Mouse (Mus musculus) adrenal gland, adult 18-20 months (tissue): ENCODE data around the gene Por. TPM values are rescaled to one million over a fixed set of nuclear protein-coding genes. Genes with fewer than 3 reads are reported as not detected.

ENCODE experiments used
- DNase-seq, 2 experiments: peaks; one replicate each; pipeline ENCODE4 v3.0.0; 2021 to 2022; ENCODE audit warnings: low spot score in 2 of 2
- total RNA-seq, 2 experiments: library from RNA; stranded (reverse); gene quantifications; 1 replicate in 1 of 2; 2 replicates in 1 of 2; pipeline ENCODE4 v1.2.3; 2021

Por gene
- total RNA-seq, 2 experiments from 2014 or later = 315 to 352 TPM

DNA sequence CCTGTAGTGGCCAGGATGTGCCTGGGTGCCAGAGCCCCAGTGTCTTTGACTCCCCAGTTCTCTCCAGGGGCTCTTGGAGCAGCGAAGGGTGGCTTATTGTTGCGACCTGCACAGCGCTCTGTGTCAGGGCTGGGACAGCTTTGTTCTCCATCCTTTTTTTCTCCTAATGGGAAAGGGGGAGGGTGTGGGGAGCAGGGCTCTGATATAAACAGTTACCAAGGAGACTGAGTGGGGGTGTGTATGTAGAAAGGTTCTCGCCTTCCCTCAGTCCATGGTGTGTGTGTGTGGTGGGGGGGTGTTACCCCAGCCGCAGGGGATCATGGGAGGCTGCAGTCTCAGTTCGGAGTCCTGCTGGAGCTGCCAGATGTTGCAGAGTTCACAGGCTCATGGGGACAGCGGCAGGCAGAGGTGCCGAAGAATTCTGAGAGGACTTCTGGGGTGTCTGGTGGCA is 55.6 kb downstream of the Por start:
- DNase-seq = no peak

DNA sequence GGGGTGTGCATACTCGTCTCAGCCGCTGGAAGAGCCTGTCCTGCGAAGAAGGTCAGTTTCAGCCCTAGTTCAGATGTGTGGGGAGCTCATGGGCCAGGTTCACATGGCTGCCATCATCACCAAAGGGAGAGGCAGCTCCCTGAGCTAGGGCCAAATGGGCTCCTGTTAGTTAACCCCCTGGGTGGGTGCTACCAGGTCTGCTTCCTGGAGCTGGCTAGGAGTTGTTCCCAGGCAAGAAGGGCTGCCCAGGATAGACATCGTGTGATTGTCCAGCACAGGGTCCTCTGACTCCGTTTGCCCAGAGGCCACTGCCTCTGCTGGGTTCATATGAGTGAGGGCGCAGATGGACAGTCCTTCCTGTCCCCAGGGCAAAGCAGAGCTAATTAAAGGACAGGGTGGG is 56.2 kb downstream of the Por start:
- DNase-seq = no peak

DNA sequence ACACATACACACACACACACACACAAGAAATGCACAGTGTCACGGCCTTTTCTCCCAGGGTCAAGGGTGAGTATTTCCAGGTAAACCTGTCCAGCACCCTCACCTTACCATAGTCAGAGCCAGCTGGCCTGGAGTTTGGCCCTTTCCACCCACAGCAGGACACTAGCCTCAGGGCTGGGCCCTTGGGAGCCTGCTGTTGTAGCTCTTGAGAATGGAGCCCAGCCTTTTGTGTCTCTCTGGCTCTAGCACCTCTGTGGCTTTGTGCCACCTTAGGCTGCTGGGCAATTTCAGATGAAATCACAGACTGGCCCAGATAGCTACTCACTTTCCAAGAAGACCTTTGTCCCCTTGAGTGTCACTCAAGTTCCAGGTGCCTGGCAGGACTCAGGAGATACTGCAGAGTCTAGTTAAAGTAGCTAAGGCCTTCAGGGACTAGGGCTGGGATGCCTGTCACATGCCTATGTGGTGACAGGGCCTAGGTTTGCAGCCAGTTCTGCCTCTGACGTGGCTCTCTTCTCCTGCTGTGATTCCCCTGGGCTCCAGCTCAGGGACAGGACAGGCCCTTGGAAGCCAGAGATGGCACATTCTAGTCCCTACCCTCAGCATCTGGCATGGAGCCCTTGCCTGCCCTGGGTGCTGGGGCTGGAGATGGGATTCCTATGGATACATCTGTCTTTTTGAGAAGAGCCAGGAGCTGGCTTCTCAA is 57.0 kb downstream of the Por start:
- DNase-seq = peak in 1 of 2 experiments; percentile 49

DNA sequence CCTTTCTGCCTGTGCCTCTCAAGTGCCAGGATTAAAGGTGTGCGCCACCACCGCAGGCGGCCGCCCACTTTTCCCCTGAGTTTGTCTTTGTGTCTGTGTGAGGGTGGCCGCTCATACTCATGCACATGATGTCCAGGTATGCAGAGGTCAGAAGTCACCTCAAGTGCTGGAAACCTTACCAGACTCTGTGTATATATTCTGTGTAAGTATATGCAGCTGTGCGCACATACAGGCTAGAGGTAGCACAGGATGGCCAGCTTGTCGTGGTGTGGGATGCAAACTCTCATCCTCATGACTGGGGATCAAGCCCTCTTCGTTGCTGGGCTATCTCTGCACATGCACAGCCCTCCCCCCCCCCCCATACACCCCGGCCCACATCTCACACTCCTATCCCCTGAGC is 58.0 kb downstream of the Por start:
- DNase-seq = no peak

DNA sequence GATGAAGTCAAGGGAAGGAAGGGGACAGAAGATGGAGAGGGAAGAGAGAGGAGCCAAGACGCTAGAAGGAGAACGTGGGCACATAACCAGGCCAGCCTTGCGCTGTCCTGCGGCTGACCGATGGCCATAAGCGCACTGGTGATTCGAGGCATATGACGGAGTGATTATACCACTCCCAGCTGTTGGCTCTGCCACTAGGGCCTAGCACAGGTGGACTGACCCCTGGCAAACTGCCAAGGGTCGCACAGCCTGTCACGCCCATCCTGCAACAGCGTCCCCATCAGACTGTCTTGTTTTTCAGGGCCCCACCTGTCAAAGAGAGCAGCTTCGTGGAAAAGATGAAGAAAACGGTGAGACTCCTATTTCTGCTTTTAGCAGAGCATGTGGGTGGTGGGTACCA is 58.5 kb downstream of the Por start:
- DNase-seq = no peak

DNA sequence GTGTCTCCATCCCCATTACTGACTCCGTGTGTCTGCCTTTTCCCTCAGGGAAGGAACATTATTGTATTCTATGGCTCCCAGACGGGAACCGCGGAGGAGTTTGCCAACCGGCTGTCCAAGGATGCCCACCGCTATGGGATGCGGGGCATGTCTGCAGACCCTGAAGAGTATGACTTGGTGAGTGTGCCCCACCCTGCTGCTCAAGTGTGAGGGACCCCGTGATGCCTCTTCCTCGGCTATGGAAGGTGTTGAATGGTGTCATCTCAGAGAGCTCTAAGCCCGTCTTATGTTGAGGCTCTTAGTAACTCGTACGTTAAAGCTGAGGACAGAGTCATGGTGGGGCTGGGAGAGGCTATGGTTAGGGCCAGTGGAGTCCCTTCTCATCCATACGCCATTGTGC is 59.5 kb downstream of the Por start:
- no peak for DNase-seq

DNA sequence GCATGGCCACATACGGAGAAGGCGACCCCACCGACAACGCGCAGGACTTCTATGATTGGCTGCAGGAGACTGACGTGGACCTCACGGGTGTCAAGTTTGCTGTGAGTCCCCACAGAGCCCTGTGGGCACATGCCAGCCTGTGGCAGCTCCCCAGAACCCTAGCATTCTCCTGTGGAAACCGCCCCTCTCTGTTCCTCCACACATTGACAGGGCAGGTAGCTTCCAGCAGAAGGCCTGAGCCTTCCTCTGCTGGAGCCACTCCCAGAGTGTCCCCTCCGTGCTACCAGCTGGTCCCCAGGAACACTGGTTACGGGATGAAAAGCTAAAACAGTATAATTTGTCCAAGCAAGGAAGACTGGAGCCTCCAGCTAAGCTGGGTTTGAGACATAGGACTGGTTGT is 60.4 kb downstream of the Por start:
- DNase-seq = no peak

DNA sequence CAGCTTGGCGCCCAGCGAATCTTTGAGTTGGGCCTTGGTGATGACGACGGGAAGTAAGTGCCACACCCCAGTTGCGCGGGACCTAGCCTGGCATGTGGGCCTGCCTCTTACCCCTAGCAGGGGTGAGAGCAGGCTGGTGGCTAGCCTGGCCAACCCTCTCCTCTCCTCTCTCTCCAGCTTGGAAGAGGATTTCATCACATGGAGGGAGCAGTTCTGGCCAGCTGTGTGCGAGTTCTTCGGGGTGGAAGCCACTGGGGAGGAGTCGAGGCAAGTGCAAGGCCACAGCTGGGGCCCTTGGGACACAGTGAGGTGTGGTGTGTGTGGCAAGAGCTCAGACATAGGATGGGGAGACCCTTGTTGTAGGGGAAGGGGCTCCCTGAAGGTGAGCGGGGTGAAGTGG is 61.1 kb downstream of the Por start:
- no peak for DNase-seq

DNA sequence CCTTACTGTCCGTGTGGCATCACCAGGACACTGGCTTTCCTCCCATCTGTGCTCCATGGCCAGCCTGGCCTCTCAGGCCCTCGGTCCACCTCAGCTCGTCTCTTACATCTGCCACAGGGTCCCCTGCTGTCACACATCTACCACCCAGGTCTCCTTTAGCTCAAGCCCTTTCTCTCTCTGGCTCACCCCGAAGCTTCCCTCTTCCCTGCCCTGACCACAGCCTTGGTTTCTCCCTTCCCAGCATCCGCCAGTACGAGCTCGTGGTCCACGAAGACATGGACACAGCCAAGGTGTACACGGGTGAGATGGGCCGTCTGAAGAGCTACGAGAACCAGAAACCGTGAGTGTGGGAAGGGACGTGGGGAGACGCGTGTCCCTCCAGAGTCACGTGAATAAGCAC is 61.5 kb downstream of the Por start:
- DNase-seq = no peak

DNA sequence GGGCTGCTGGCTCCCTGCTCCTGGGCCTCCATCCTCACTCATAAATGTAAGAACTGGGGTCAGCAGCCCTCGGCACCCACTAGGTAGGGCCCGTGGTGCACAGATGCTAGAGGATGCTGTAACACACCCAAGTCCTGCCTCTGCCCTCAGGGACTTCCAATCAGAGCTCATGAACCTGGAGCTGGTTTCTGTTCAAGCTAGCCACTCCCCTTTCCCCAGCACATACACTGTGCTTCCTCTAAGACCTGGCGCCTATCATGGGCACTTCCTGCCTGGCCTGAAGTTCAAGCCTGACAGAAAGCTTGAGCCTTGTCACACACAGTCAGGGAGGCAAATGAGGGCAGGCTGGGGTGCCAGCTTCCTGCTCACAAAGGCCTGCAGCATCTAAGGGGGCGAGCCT is 63.2 kb downstream of the Por start:
- no peak for DNase-seq

DNA sequence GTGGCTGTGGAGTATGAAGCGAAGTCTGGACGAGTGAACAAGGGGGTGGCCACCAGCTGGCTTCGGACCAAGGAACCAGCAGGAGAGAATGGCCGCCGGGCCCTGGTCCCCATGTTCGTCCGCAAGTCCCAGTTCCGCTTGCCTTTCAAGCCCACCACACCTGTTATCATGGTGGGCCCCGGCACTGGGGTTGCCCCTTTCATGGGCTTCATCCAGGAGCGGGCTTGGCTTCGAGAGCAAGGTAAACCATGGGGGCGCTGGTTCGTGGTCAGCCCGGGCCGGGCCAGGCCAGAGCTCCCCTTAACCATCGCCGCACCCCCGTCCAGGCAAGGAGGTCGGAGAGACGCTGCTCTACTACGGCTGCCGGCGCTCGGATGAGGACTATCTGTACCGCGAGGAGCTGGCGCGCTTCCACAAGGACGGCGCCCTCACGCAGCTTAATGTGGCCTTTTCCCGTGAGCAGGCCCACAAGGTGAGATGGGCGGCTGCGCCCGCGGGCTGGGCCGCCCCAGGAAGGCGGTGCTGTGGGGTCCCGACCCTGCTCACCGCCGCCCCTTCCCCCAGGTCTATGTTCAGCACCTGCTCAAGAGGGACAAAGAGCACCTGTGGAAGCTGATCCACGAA is 64.3 kb downstream of the Por start:
- peak in 1 of 2 experiments; percentile 30 for DNase-seq

DNA sequence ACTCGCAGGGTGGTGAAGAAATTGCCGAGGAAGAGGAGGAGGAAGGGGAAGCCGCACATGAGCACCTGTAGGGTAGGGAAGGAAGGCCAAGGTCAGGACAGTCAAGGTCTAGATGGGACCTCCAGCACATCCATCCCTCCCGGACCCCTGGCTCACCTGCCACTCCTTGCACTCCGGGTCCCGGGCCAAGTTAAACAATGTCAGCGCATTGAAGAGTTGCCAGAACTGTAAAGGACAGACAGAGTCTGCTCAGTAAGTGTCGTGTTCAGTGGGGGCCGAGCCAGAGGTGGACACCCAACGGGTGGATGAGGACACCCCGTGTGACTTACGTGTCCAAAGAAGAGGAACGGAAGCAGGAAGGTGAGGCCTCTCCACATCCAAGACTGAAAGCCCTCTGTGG is 65.9 kb downstream of the Por start:
- DNase-seq = no peak

DNA sequence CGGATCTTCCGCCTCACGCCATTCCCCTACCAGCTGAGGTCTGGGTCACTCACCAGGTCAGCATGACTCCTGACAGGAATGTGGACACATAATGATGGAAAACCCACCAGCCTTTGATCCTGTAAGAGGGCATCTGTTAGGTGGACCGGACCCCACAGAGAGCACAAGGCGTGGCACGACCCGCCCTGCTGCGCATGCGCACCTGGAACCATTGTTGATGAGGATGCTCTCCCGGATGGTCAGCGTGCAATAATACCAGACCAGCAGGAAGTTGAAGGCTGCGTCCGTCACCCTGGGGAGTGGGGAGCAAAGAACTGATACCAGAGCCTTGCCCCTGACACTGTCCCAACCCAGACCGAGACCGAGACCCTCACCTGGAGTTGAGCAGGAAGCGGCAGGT is 66.7 kb downstream of the Por start:
- DNase-seq = no peak

DNA sequence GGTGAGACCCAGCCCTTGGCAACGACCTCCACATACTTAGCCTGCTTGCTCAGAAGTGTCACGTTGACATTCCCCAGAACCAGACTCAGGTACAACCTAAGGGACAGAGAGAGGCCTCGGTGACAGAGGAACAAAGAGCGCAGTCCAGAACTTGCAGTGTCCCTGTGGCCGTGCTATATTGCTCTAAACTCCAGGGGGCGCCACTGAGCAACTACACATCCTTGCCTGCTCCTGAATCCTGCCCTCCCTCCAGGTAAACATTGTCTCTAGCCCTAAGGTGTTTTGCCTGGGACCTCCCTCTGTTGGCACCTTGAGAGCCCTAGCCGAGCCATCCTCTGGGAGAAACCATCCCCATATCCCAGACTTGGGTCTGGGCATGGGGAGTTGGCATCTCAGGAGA is 67.3 kb downstream of the Por start:
- peak in 1 of 2 experiments; percentile 25 for DNase-seq

DNA sequence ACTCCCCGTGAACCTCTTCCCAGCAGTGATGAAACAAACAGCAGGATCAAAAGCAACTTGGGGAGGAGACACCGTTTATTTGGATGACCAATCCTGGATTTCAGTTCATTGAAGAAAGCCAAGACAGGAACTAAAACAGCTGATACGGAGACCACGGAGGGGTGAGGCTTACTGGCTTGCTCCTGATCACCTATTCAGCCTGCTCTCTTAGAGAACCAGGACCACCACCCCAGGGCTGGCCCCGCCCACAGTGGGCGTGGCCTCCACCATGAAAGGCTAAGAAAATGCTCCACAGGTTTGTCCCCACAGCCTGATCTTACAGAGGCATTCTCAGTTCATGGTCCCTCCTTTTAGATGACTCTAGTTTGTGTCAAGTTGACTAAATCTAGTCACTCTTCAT is 68.4 kb downstream of the Por start:
- DNase-seq = no peak

DNA sequence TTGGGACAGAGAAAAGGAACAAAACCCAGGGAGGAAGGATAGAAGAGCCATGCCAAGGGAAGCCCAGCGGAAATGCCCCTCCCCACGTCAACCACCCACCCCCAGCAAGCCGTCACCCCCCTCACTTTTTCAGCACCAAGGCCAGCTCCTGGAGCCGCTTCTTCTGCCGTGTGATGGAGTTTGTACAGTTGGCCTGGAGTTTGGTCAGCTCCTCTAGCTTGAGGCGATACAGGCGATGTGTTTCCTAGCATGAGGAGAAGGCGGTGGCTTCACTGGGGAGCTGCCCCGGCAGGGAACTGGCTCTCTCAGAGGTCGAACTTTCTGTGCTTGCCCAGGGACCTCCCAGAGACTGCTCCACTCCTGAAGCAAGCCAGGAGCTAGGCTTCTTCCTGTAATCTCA is 72.3 kb downstream of the Por start:
- DNase-seq = no peak

DNA sequence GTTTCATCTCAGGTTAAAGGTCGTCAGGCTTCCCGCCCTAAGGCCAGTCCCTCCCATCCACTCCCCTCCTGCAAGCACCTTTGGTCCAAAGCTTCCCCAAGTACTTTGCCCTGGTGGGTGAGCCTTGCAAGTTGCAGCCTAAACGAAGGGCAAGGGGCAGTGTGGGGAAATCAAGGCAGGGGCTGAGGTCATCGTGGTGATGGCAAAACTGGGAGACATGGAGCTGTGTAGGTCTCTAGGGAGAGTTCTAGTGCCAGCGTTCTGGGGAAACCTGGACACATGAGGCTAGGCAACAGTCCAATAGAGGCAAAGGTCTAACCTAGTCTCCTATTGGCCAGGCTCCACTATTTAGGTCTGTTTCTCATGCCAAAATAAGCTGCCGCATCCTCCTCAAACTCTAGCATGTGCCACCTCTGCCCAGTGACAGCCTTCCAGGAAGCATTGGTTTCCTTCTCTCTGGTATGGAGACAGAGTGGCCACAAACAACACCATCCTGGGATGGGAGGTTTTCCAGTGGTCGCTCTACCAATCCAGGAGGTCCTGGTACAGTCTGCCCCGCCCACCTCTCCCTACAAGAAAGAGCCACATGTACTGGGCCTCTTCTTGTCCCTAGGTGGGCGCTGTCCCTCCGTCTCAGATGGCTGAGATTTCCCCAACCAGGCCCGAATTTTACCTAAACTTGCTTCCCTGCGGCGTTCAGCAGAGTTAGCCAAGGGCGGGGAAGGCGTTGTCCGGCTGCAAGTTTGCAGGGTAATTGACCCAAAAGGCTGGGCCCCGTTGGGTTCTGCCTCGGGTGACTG is 73.3 kb downstream of the Por start:
- no peak for DNase-seq

DNA sequence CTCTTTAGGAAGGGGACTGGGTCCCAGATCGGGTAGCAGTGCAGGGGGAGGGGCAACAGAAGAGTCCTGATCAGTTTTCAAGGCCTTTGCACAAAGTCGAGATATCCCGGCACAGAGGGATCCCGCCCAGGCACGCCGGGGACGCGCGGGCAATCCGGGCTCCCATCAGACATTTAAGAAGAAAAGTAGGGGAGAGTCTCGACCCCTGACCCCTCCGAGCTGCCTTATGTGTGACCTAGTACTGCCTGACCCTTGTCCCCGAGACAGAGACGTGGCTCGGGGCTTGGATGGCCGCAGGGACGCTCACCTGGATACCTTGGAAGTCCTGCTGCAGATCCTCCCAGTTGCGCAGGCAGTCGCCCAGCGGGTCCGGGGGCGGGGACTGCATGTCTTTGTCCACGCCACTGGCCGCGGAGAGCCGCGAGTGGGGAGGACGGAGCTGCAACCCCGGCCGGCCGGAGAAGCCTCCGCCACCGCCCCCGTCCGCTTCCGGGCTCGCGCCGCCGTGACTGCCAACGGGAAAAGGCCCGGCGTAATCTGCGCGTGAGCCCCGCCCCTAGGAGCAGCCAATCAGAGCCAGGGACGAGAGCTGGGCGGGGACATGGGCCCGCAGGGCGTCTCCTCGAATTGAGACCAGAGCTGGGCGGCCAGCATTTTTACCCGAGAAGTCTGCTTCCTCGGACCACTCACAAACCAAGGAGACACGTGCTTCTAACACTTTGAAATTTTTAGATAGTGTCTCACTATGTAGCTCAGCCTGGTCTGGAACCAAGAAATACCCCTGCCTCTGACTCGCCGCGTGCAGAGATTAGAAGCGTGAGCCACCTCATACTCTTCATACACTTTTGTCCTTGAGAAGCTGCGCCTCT is 74.1 kb downstream of the Por start, which contains the start of gene Tmem120a:
Tmem120a (minus strand) TSS at position 708 of the 869 bp plus-strand sequence.
- DNase-seq = peak; percentile 95

DNA sequence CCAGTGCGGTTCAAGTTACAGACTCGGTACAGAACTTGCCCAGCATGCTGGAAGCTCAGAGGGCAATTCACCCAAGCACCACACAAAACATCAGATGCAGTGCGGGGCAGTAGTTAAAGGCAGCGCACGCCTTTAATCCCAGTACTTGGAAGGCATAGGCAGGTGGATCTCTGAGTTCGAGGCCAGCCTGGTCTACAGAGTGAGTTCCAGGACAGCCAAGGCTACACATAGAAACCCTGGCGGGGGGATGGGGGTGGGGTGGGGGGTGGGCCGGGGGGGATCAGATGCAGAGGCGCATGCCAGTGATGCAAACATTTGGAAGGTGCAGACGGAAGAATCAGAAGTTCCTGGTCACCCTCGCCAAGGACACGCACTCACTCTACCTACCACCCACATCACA is 74.9 kb downstream of the Por start:
- no peak for DNase-seq

DNA sequence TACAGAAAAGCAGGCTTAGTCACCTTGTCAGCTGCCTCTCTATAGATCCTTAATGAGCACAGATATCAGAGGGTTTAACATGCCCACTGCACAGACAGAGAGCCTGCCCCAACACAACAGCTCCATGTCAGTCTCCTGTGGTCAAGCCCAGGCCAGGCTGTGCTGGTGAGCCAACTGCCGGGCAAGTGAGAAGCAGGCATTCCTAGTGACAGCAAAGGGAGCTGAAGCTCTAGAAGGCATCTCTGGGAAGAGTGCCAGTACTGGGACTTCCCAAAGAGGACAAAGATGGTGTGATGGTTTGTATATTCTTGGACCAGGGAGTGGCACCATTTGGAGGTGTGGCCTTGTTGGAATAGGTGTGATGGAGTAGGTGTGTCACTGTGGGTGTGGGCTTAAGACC is 81.2 kb downstream of the Por start:
- DNase-seq = no peak

DNA sequence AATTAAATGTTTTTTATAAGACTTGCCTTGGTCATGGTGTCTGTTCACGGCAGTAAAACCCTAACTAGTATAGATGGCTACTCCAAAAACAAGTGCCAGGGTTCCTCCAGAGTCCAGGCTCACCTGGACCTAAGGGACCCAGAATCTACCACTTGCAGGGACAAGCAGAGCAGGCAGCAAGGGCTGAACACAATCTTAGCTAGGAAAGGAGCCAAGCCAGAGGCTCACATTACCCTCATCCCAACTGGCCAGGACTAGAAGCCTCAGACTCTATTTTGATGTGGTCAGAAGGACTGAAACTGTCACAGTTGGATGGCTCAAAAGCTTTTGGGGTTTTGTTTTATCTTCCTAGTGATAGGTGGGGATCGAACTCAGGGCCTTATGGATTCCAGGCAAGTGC is 81.8 kb downstream of the Por start:
- no peak for DNase-seq
